Mouse (Mus musculus) stomach, adult 2 months (tissue): ENCODE measurements around the gene Gm49601. TPM values are rescaled to one million over a fixed set of nuclear protein-coding genes. Genes with fewer than 3 reads are reported as not detected.

Source experiments
- polyA plus RNA-seq: library from polyadenylated mRNA; depleted of rRNA; stranded (reverse); fragments of >200 nt; gene quantifications from 2 replicates; pipeline ENCODE4 v1.2.3, GENCODE M21; 2012; rRNA removed

Gene Gm49601
- polyA plus RNA-seq = 9.0 and 10.3 TPM in 2 replicates

GRCm38 (mm10) chr16:18626376-18626878 is at the start of gene Gm49601:
TSS of gene Gm49601 (minus strand) at chr16:18626427.

GRCm38 (mm10) chr16:18629390-18630231 is 3.4 kb upstream of the Gm49601 start, which contains the start of gene Sept5:
TSS of gene Sept5 (minus strand) at chr16:18629954.

GRCm38 (mm10) chr16:18622019-18622418 is 4.2 kb downstream of the Gm49601 start, which contains the start of gene Gp1bb:
TSS of gene Gp1bb (minus strand) at chr16:18622403.

GRCm38 (mm10) chr16:18589804-18590790 is 36.1 kb downstream of the Gm49601 start, which contains the start of gene Tbx1:
TSS of gene Tbx1 (minus strand) at chr16:18590671.

Other genes with a start within 250 kb of the Gm49601 start
- 9.4 and 9.9 TPM in 2 replicates for gene Txnrd2, start 200.0 kb downstream of the Gm49601 start, polyA plus RNA-seq
- 74.6 and 90.5 TPM in 2 replicates for gene Comt, start 199.6 kb downstream of the Gm49601 start, polyA plus RNA-seq
- gene Gnb1l, start 127.7 kb downstream of the Gm49601 start, polyA plus RNA-seq = 6.6 and 10.6 TPM in 2 replicates
- 2.4 and 3.0 TPM in 2 replicates for gene Rtl10, start 127.5 kb downstream of the Gm49601 start, polyA plus RNA-seq
- gene Tbx1, start 35.8 kb downstream of the Gm49601 start, polyA plus RNA-seq = 7.9 and 11.3 TPM in 2 replicates
- gene Gp1bb, start 4.0 kb downstream of the Gm49601 start, polyA plus RNA-seq = 16.1 and 43.2 TPM in 2 replicates
- gene Sept5, start 3.5 kb upstream of the Gm49601 start, polyA plus RNA-seq = 16.4 and 21.1 TPM in 2 replicates
- gene Cldn5, start 150.4 kb upstream of the Gm49601 start, polyA plus RNA-seq = 9.7 and 16.2 TPM in 2 replicates
- gene Ufd1, start 185.4 kb upstream of the Gm49601 start, polyA plus RNA-seq = 6.8 and 11.2 TPM in 2 replicates
- gene Cdc45, start 185.6 kb upstream of the Gm49601 start, polyA plus RNA-seq = 2.9 and 3.3 TPM in 2 replicates
- 32.1 and 34.5 TPM in 2 replicates for gene 2510002D24Rik, start 210.2 kb upstream of the Gm49601 start, polyA plus RNA-seq
- 0.82 TPM in 1 of 2 replicates, not detected in the other for gene Gm28539, start 210.2 kb upstream of the Gm49601 start, polyA plus RNA-seq